Mouse (Mus musculus) cerebellum, adult 11-12 months (tissue): ENCODE data around the gene Igsf3.

ENCODE experiments used
- DNase-seq: peaks from one replicate; pipeline ENCODE4 v3.0.0; 2022

The Igsf3 gene

DNA sequence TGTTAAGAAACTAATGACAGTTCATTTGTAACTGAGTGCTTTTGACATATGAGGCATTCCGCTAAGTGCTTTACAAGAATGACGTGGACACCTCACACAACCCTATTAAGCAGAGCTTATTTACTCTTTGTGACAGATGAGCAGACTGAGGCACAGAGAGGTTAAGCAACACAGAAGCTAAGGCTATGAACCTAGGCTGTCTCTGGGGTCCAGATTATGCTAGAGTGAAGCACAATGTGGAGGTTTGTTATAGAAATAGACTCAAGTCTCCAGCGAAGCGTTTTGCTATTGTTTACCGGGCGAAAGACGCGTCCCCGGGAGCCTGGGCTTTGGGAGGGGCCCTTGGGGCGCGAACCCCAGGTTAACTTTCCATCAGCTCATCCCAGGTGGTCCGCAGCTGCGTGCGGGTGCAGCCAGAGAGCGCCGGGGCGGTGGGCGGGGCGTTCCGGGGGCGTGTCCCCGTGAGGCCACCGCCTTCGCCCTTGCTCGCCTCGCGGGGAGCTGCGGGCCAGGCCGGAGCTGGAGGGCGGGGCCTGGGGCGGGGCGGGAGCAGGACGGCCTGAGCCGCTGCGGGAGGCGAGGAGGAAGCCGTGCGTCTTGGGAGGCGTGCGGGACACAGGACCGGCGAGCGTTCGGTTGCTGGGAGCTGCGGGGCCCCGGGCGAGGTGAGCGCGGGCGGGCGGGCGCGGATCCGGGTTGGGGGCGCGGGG is at the start of gene Igsf3:
TSS of gene Igsf3 (plus strand) at position 546 of the 710 bp plus-strand sequence.
- DNase-seq, result peak; percentile 53

DNA sequence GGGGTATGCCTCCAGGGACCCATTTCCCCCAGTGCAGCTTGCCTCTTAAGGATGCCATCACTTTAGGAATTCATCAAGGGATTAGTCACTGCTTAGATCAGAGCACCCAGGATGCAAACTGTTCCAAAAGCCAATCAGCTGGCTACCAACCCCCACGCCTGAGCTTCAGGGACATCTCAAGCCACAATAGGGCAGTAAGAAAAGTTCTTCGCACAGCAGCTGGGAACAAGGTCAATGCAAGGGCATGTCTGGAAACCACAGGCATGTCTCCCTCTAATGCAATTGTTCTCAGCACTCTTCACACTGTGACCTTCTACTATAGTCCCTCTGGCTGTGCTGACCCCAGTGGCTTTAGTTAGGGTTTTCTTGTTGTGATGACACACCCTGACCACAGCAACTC is 49.6 kb upstream of the Igsf3 start:
- DNase-seq, result no peak

DNA sequence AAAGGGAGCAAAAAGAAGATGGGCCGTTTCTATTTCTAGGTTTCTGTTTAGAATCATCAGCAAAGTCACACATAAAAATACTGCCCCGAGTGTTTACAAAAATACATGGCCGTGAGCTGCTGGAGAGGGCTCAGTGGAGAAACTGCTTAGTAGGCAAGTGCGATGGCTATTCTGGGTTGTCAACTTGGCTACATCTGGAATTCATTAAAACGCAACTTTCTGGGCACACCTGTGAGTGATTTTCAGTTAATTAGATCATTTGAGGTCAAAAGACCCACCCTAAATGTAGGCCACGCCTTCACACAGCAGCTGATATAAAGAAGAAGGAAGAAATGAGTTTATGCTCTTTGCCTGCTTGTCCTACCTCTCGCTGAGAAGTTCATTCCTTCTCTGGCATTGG is 48.3 kb upstream of the Igsf3 start:
- DNase-seq, result no peak

DNA sequence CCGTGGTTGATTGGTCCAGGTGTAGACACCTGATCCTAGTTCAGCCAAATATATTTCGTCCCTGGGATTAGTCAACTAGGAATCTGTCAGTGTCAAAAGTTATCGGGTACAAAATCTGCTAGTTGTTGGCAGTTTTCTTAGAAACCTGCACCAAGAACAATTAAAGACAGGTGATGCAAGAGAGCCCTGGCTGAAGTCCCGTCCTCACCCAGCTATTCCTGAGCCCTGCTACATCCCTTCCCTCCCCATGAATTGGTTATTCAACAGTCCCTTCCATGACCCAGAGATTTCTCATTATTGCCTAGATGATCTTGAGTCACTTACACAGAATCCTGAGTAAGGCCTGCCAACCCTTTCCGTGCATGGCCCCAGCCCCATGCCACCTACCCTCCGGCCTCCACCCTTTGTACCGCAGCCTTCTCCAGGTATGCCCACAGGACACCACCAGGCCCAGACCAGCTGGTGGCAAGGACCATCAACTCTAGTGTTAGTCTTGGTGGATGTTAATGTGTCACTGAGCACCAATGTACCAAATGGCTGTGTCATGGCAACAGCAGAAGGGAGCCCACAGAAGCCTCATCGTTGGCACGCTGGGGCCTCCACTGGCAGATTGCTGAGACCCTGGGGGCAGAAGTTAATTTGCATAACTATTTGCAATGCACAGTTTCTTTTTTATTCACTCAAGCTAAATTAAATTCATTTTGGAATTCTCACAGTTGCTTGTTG is 33.5 kb upstream of the Igsf3 start:
- no peak for DNase-seq

DNA sequence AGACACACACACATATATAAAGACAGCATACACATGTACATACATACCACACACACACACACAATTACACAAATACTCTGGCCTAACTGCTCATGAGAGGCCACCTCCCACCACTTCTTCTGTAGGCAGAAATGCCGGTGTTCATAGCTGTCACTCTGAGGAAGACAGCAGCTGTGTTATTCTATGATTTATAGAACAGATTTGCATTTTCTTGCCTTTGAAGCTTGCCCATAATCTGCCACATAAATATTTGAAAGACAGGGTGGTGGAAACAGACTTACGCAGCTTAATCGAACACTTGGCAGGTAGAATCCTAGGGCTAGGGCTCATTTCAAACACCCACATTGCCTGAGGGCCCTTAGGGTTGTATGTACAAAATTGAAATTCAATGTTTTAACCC is 32.6 kb upstream of the Igsf3 start:
- DNase-seq, result no peak

DNA sequence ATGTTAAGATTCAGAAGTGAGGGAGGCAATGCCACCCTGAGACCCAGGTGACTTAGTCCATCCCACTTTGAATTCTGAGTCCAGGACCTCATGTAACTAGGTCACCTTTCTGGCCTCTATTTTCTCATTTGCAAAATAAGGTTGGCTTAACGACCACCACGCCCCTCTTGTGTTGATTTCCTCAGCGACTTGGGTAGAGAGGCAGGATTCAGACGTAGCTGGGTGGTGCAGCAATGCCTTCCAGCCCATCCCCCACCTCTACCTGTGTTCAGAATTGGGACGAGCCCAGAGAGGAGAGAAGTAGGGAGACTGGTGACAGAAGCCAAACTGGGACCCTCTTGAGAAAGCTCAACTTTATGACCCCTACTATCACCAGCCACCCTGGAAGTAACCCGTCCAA is 31.6 kb upstream of the Igsf3 start:
- DNase-seq, result no peak

DNA sequence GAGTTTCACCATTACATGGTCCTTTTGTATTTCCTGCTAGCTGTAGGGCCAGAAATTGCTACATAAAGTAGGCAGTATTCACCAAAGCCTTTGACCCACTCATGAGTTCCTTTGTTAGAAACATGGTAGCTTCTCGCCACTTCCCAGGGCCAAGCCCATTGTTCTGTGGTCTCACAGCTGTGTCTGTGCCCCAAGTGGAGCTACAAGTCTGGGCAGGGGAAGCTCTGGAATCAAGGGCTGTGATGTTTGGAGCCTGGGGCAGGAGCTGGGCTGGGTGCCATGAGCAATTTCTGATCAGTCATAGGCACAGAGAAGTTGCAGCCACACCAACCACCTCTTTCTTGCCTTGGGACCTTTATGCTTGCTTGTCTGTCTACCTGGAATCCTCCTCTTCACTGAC is 30.1 kb upstream of the Igsf3 start:
- no peak for DNase-seq

DNA sequence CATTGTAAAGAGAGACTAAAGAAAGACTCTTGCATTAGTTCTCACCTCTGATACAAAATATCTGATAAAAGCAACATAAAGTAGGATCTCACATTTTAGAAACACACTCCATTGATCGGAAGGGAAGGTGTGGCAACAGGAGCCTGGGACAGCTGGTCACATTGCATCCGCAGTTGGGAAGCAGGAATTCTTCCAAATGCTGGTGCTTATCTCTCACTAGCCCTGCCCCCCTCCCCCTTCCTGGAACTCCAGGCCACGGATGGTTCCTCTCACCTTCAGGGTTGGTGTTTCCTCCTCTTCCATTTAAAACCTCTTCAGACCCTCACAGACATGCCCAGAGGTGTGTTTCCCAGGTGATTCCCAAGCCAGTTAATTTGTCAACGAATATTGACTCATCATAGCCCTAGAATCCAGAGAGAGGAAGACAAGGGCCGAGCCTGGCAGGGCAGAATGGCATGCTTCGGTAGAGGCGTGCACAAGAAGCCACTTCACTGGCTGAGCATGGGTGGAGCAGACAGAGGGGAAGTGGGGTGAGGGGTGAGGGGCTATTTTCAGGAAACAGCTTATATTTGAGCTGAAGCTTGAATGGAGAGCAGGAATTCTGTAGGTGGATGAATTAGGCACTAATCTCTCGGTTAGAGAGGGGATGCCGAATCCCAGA is 28.3 kb upstream of the Igsf3 start:
- no peak for DNase-seq

DNA sequence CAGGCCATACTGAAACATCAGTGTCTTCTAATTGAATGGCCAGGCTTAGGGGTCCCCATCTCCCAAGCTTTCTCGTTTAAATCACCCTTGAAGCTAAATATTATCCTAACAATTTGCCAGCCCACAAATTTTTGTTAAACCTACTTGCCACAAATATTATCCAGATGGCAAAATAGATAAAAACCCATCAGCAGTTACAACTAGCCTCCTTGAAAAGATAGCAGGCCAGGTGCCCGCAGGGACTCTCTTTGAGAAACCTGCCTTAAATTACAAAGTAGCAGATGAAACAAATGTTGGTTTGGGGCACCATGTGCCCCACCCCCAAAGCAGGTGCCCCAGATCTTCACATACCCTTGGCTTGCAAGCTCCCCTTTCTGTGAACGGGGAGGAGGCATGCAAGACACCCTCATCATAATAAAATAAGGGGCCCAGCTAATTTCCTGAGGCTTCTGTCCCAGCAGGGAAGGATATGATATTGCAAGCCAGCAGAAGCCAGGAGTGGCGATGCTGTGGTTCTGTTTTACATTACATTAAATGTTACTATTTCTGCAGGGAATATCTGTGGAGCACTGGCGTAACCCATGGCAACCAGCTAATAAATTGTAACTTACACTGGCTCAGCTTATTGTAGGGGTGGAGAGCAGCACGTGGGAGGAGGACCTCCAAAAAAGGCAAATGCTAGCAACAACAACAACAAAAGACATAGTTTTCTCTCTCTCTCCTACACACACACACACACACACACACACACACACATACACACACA is 27.2 kb upstream of the Igsf3 start:
- DNase-seq, result no peak

DNA sequence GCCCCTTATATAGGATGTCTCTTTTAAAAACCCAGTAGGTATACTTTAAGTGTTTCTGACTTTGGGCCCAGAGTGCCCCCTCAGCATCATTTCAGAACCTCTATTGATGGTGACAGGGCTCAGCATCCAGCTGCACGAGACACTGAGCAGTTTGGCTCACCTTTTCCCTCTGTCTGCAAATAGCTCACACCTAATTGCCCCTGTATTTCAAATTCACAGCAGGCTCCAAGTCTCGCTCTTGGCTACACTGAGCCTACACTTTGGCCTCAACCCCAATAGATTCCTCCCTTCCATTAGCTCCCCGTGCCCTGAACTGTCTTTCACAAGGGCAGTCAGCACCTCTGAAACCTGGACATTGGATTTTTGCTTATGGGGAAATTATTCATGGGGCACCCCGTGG is 26.5 kb upstream of the Igsf3 start:
- no peak for DNase-seq

DNA sequence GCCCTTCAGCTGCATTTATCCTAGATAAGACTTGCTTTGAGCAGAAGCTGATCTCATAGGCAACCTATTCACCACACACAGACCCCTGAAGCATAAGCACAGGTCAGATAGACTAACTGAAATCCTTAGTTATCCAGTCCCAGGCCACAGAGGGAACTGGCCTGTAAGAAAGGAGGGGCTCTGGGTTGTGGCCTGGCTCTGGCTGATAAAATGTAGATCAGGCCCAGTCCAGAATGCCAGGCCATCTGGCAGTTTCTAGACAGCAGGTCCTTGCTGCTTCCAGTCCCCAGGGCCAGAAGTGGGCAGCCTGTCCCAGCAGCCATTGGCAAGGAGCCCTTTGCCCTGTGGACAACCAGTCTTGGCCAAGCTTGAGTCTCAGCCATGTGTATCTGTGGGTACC is 22.4 kb upstream of the Igsf3 start:
- DNase-seq, result peak; percentile 96

DNA sequence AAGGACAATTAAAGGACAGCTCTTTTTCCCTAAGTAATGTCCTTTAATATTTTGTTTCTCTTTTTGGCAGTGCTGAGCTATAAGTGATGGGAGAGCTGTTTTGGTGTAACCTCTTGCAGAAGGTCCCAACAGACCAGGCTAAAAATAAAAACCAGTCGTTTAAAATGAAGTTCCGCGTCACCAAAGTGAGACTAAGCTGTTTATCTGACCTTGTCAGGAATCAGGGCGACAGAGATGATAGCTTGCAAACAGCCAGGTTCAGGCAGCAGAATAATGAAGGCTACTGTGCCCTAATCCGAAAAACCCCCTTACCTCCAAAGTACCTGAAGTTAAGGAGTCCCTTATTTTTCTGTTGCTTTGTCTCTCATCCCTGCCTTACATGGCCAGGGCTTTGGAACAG is 21.2 kb upstream of the Igsf3 start:
- no peak for DNase-seq

DNA sequence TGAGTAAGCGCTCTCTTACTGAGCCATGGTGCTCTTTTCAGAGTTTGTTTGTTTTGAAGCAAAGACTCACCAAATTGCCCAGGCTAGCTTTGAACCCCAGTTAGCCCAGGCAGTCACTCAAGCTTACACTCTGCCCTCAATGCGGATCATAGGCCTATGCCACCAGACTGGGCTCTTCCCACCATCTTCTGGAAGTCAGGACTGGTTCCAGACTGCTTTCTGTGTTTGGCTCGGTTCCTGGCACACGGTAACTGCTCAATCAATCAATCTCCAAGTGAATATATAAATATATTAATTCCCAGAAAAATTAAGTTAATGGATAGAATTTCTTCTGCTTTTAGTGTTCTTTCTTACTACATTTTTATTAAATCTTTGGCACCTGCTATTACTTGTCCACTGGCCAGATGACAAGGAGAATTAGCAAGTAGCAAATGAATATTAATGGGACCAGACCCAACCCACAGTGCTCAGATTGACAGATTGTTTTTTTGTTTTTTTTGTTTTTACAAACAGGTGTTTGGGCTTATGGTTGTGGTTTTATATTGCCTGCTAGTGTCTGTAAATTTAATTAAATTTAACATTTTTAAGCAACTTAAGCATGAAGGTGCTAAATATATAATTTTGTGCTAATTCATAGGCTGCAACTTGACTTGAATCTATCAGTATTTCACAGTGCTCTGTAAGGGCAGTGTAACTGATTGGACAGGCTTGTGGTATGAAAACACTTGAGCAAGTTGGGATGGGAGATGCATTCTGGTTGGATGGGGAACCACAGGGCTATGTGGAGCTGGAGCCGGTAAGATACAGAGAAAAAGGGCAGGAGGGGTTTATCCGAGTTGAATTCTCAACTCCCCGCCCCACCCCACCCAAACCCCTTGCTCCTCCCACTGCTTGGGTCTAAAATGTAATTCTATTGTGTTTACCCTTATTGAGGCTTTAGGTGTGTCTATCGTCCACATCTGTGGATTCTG is 20.0 kb upstream of the Igsf3 start:
- no peak for DNase-seq

DNA sequence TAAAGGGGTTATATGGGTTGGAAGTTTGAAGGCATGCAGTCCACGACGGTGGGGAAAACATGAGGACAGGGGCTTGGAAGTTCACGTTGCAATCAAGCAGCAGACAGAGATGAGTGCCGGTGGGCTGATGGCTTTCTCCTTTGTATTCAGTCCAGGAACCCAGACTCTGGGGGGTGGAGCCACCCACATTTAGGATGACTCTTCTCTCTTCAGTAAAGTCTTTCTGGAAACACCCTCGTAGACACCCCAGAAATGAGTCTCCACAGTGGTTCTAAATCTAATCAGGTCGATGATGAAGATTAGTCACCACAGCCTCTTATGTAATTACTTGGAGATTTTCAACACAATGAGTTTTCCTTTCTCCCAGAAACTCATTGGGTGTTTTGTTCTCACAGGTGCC is 16.1 kb upstream of the Igsf3 start:
- no peak for DNase-seq

DNA sequence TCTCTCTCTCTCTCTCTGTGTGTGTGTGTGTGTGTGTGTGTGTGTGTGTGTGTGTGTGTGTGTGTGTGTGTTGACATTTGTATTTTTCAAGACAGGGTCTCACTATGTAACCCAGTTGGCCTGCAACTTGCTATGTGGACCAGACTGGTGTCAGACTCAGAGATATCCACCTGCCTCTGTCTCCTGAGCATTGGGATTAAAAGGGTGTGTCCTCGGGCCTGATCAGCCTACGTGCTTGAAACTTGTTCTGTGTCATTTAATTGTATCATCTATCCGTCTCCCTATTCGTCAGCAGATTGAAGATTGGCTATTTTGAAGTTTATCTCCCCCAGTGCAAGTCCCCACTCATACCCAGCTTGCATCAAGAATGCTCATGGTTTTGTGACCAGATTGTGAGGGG is 14.5 kb upstream of the Igsf3 start:
- no peak for DNase-seq

DNA sequence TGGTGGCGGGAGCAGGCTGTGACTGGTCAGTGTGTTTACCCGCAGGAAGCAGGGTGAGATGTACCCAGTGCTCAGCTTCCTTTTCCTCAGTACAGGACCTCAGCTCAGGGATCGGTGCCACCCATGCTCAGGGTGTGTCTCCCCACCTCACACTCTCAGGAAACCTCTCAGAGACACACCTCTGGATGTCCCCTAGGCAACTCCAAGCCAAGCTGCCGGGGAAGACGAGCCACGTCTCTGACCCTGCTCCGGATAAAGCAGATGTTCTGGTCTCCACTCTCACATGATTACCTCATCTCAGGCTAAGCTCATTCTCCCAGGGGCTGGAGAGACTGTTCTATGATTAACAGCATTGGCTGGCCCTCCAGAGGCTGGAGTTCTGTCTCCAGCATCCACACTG is 13.3 kb upstream of the Igsf3 start:
- no peak for DNase-seq

DNA sequence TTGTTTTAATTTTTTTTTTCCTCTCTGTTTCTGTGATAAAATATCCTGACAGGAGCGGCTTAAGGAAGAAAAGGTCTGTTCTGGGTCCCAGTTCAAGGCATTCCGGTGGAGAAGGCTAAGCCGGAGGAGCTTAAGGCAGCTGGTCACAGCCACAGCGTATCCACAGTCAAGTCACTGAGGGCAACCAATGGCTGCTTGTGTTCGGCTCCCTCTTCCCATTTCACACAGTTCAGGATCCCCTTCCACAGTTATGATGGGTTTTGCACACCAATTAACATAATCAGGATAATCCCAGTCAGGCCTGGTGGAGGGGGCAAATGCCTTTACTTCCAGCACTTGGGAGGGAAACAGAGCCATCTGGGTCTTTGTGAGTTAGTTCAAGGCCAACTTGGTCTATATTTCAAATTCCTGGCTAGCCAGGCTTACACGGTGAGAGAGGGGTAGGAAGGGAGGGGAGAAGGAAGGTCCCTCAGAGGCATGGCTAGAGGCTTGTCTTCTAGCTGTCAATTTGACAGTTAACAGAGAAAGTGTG is 11.7 kb upstream of the Igsf3 start:
- DNase-seq, result no peak

DNA sequence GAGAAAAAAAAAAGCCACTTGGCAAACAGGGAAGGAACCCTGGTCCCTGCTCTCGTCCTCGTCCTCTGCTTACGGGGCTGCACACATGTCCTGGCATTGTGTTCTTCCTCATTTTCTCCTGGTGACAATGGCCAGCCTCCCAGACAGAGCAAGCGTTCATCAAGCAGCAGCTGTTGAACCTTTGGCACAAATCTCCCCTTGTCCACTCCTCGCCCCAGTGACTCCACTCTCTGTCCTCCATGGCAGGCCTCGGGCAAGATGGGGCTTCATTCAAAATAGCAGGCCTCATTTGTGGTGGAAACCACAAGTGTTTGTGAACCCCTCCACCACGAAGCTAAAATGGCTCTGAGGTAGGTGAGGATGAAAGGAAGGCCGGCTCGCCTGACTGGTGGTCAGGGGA is 11.0 kb upstream of the Igsf3 start:
- DNase-seq, result no peak

DNA sequence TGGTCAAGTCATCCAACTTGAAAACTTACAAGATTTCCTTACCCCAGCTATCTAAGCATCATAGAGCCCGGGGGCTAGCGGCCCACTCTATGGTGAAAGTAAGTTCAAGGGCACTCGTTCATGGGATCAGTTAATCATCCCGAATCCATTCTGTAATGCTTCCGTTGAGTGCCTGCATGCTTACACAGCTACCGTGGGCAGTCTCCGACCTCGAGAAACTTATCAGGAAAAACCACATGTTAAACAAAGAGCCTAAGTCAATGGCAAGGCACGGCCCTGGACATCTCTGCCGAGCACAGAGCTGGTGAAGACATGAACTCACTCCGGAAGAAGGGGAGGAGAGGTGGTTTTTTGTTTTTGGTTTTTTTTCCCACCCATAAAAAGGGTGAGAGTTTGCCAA is 9.5 kb upstream of the Igsf3 start:
- no peak for DNase-seq

DNA sequence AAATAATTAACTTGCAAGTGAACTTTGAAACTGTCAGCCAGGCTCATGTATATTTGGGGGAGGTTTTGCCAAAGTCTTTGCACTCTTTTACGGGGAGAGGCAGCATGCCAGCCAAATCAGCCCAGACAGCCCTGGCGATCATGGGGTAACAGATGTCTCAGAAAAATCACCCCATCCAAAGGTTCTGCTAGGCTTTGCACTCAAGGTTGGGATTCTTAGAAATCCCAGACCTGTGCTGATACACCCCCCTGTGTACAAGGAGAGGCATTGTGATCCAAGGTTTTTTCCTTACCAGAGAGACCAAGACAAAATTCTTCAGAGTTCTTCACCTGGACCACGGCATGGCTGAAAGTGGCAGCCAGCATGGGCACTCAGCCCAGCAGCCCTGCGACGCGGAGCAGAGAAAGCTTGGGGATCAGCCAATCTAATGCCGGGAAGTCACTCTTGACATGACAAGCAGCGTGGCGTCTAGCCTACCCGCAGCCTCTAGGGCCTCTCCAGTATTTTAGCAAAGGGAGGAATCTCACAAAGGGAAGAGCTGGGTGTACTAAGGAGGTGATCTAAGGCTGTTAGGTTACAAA is 7.5 kb upstream of the Igsf3 start:
- peak; percentile 56 for DNase-seq

DNA sequence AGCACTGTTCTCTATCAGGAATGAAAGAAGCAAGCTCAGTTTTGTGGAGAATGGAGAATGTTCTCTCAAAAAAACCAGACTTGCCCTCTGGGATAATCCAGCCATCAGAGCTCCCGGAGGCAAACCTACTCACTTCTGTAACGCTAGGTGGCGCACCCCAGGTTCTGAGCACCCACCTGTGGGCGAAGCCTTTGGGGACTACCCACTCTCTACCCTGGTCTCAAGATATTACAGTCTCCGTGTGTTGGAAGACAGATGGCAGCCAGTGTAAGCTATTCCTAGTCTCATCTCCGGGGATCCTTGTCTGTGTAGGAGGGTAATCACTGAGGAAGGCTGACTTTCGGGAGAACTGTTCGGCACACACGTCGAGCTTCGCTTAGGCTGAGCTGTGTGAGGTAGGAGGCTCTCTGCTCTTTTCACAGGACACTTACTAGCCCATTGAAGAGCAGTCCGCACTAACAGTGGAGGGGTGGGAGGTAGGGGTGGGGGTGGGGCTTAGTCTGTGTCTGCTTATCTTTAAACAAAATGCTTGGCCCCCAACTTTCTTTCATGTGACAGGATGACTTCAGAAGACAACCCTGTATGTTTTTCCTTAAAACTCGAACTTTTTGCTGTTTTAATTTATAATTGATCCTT is 4.4 kb upstream of the Igsf3 start:
- DNase-seq, result no peak
